Mouse (Mus musculus): Measurements from ENCODE around the gene Rpn2. TPM values are rescaled to one million over a fixed set of nuclear protein-coding genes. Genes with fewer than 3 reads are reported as not detected.

Rpn2 gene
- total RNA-seq, 2 experiments from 2014 or later: 78.0 to 90.0 TPM

- DNase-seq: peak; percentile 64
- intact Hi-C loops (cut with DNase I; ENCODE audit: low total_unique reads): loop anchor here (1.0 to 5.0 kb wide), 2 partner anchors 116 to 231 kb away; partner anchors contain the start of gene Blcap
Measured at GRCm38 (mm10) chr2:157341554-157342270, 62.9 kb downstream of the Rpn2 start.

GRCm38 (mm10) chr2:157342328-157342926, 63.6 kb downstream of the Rpn2 start:
- no peak for DNase-seq
- intact Hi-C loops (cut with DNase I; ENCODE audit: low total_unique reads): loop anchor here (1.0 to 5.0 kb wide), 2 partner anchors 115 to 230 kb away; partner anchors contain the start of gene Blcap

GRCm38 (mm10) chr2:157343337-157343736, 64.5 kb downstream of the Rpn2 start:
- intact Hi-C loops (cut with DNase I; ENCODE audit: low total_unique reads): loop anchor here (5.0 kb wide), 1 partner anchor 229 kb away; the partner anchor contains the start of gene Blcap
- DNase-seq: no peak

- peak; percentile 29 for DNase-seq
- intact Hi-C loops (cut with DNase I; ENCODE audit: low total_unique reads): no loop called here
Measured at GRCm38 (mm10) chr2:157347361-157348159, 68.7 kb downstream of the Rpn2 start, which contains the start of gene Ghrh. TSS of gene Ghrh (minus strand) at chr2:157347506.

GRCm38 (mm10) chr2:157349121-157349778, 70.4 kb downstream of the Rpn2 start:
- intact Hi-C loops (cut with DNase I; ENCODE audit: low total_unique reads): no loop called here
- DNase-seq: no peak

- intact Hi-C loops (cut with DNase I; ENCODE audit: low total_unique reads): no loop called here
- DNase-seq: no peak
Measured at GRCm38 (mm10) chr2:157353183-157353582, 74.4 kb downstream of the Rpn2 start.

- intact Hi-C loops (cut with DNase I; ENCODE audit: low total_unique reads): no loop called here
- no peak for DNase-seq
Measured at GRCm38 (mm10) chr2:157354106-157354505, 75.3 kb downstream of the Rpn2 start.

GRCm38 (mm10) chr2:157360028-157360427, 81.2 kb downstream of the Rpn2 start:
- intact Hi-C loops (cut with DNase I; ENCODE audit: low total_unique reads): no loop called here

GRCm38 (mm10) chr2:157363031-157363430, 84.2 kb downstream of the Rpn2 start:
- DNase-seq: no peak
- intact Hi-C loops (cut with DNase I; ENCODE audit: low total_unique reads): no loop called here

More at GRCm38 (mm10) chr2:157360028-157360427, 81.2 kb downstream of the Rpn2 start:
- no peak for DNase-seq

GRCm38 (mm10) chr2:157366762-157367161, 87.9 kb downstream of the Rpn2 start:
- intact Hi-C loops (cut with DNase I; ENCODE audit: low total_unique reads): no loop called here
- no peak for DNase-seq

GRCm38 (mm10) chr2:157367184-157367893, 88.5 kb downstream of the Rpn2 start, which contains the start of gene Manbal:
TSS of gene Manbal (plus strand) at chr2:157367594.
- intact Hi-C loops (cut with DNase I; ENCODE audit: low total_unique reads): no loop called here
- DNase-seq: peak; percentile 96

- intact Hi-C loops (cut with DNase I; ENCODE audit: low total_unique reads): no loop called here
- no peak for DNase-seq
Measured at GRCm38 (mm10) chr2:157367991-157368390, 89.2 kb downstream of the Rpn2 start.

GRCm38 (mm10) chr2:157371696-157372095, 92.9 kb downstream of the Rpn2 start:
- intact Hi-C loops (cut with DNase I; ENCODE audit: low total_unique reads): no loop called here
- peak; percentile 34 for DNase-seq

- DNase-seq: peak; percentile 52
- intact Hi-C loops (cut with DNase I; ENCODE audit: low total_unique reads): no loop called here
Measured at GRCm38 (mm10) chr2:157373681-157374080, 94.9 kb downstream of the Rpn2 start.

- no peak for DNase-seq
- intact Hi-C loops (cut with DNase I; ENCODE audit: low total_unique reads): no loop called here
Measured at GRCm38 (mm10) chr2:157375051-157375450, 96.2 kb downstream of the Rpn2 start.
